Mouse (Mus musculus): ENCODE data around the gene Tubgcp2.

The Tubgcp2 gene

GRCm38 (mm10) chr7:140036281-140037170 lies at the start of gene Tubgcp2, which contains the start of gene Zfp511:
Gene Tubgcp2 (minus strand): TSS chr7:140036669.
Gene Zfp511 (plus strand): TSS chr7:140036391.
- POLR2A ChIA-PET, result interaction anchor here in 3 of 4 experiments (0.7 to 1.8 kb wide), 20 partner anchors 8 to 785 kb away, joined by 3 to 19 read pairs (median 4); partner anchors contain the start of genes Msx3 (in 2 of the 3), 6430531B16Rik (in 1 of the 3), Adam8 (in 1 of the 3) and Fuom (in 1 of the 3)
- CTCF ChIA-PET, result interaction anchor here in 1 of 4 experiments (0.7 to 0.9 kb wide), 2 partner anchors 22 to 28 kb away, joined by 3 read pairs; no protein-coding TSS in a partner anchor

- CTCF ChIA-PET, result interaction anchor here in 1 of 4 experiments (0.5 to 1.8 kb wide), 3 partner anchors 59 to 106 kb away, joined by 3 to 7 read pairs (median 4); no protein-coding TSS in a partner anchor
Measured at GRCm38 (mm10) chr7:140082242-140082678, 45.8 kb upstream of the Tubgcp2 start, which contains the start of gene Caly. Gene Caly (minus strand): TSS chr7:140082548.

GRCm38 (mm10) chr7:140081408-140082241 lies 45.2 kb upstream of the Tubgcp2 start:
- POLR2A ChIA-PET, result interaction anchor here in 2 of 4 experiments (0.5 to 1.5 kb wide), 14 partner anchors 8 to 822 kb away, joined by 3 to 6 read pairs (median 3); partner anchors contain the start of genes Mtg1 (in 2 of the 2), Echs1 (in 1 of the 2), Fuom (in 1 of the 2) and Prap1 (in 1 of the 2)

More at GRCm38 (mm10) chr7:140082242-140082678, 45.8 kb upstream of the Tubgcp2 start, which contains the start of gene Caly:
- POLR2A ChIA-PET, result interaction anchor here in 2 of 4 experiments (0.9 to 1.4 kb wide), 4 partner anchors 7 to 60 kb away, joined by 3 to 4 read pairs (median 3); partner anchors contain the start of gene Mtg1 (in 2 of the 2)

GRCm38 (mm10) chr7:140080503-140081156 lies 44.2 kb upstream of the Tubgcp2 start:
- ChIA-PET CTCF (interaction anchor here in 3 of 4 experiments (0.7 to 1.8 kb wide), 9 partner anchors 60 to 823 kb away, joined by 3 to 7 read pairs (median 4); no protein-coding TSS in a partner anchor), POLR2A (interaction anchor here in 2 of 4 experiments (0.6 to 1.9 kb wide), 10 partner anchors 12 to 828 kb away, joined by 3 to 6 read pairs (median 3); partner anchors contain the start of genes Echs1 (in 1 of the 2), Fuom (in 1 of the 2), Mtg1 (in 1 of the 2) and Prap1 (in 1 of the 2))

More at GRCm38 (mm10) chr7:140081408-140082241, 45.2 kb upstream of the Tubgcp2 start:
- CTCF ChIA-PET, result interaction anchor here in 2 of 4 experiments (0.5 to 1.8 kb wide), 8 partner anchors 59 to 724 kb away, joined by 3 to 7 read pairs (median 4); no protein-coding TSS in a partner anchor

- ChIA-PET CTCF (interaction anchor here in 3 of 4 experiments (0.5 to 1.0 kb wide), 8 partner anchors 24 to 1223 kb away, joined by 3 to 11 read pairs (median 3); partner anchors contain the start of genes Echs1 (in 1 of the 3) and Fuom (in 1 of the 3)), POLR2A (no interaction called here)
Measured at GRCm38 (mm10) chr7:140078711-140079110, 42.2 kb upstream of the Tubgcp2 start.

GRCm38 (mm10) chr7:140077698-140078097 lies 41.2 kb upstream of the Tubgcp2 start:
- POLR2A ChIA-PET, result interaction anchor here in 2 of 4 experiments (0.6 to 1.6 kb wide), 7 partner anchors 20 to 763 kb away, joined by 3 to 4 read pairs (median 4); partner anchors contain the start of genes Fuom (in 1 of the 2) and Mtg1 (in 1 of the 2)
- CTCF ChIA-PET, result interaction anchor here in 3 of 4 experiments (0.6 to 0.8 kb wide), 3 partner anchors 13 to 994 kb away, joined by 3 to 4 read pairs (median 4); no protein-coding TSS in a partner anchor

GRCm38 (mm10) chr7:140070042-140070711 lies 33.7 kb upstream of the Tubgcp2 start:
- ChIA-PET CTCF (interaction anchor here in 1 of 4 experiments (0.6 kb wide), 1 partner anchor 45 kb away, joined by 3 read pairs; no protein-coding TSS in a partner anchor), POLR2A (interaction anchor here in 1 of 4 experiments (0.6 kb wide), 1 partner anchor 291 kb away, joined by 3 read pairs; no protein-coding TSS in a partner anchor)

GRCm38 (mm10) chr7:140067397-140067796 lies 30.9 kb upstream of the Tubgcp2 start:
- POLR2A ChIA-PET, result interaction anchor here in 1 of 4 experiments (1.6 kb wide), 1 partner anchor 9 kb away, joined by 5 read pairs; no protein-coding TSS in a partner anchor
- CTCF ChIA-PET, result interaction anchor here in 1 of 4 experiments (0.8 kb wide), 1 partner anchor 8 kb away, joined by 3 read pairs; no protein-coding TSS in a partner anchor

- CTCF ChIA-PET, result interaction anchor here (0.6 to 3.4 kb wide), 31 partner anchors 11 to 1698 kb away, joined by 3 to 17 read pairs (median 4); partner anchors contain the start of genes Msx3 (in 3 of the 4) and 6430531B16Rik (in 1 of the 4)
- POLR2A ChIA-PET, result interaction anchor here (0.6 to 1.9 kb wide), 9 partner anchors 10 to 152 kb away, joined by 3 to 5 read pairs (median 4); partner anchors contain the start of genes Echs1 (in 2 of the 4), Msx3 (in 1 of the 4) and Paox (in 1 of the 4)
Measured at GRCm38 (mm10) chr7:140063092-140063491, 26.6 kb upstream of the Tubgcp2 start.

GRCm38 (mm10) chr7:140062307-140062706 lies 25.8 kb upstream of the Tubgcp2 start:
- CTCF ChIA-PET, result interaction anchor here (0.6 to 3.4 kb wide), 23 partner anchors 12 to 446 kb away, joined by 3 to 17 read pairs (median 5); partner anchors contain the start of gene Msx3 (in 2 of the 4)
- POLR2A ChIA-PET, result interaction anchor here in 2 of 4 experiments (0.9 to 2.5 kb wide), 7 partner anchors 11 to 64 kb away, joined by 3 to 10 read pairs (median 4); partner anchors contain the start of genes Msx3 (in 1 of the 2) and Tubgcp2 (in 1 of the 2)

GRCm38 (mm10) chr7:140061832-140062130 lies 25.3 kb upstream of the Tubgcp2 start:
- ChIA-PET POLR2A (interaction anchor here in 2 of 4 experiments (0.9 to 2.5 kb wide), 7 partner anchors 11 to 64 kb away, joined by 3 to 10 read pairs (median 4); partner anchors contain the start of genes Msx3 (in 2 of the 2) and Tubgcp2 (in 1 of the 2)), CTCF (interaction anchor here (0.6 to 3.4 kb wide), 20 partner anchors 12 to 447 kb away, joined by 3 to 17 read pairs (median 6); partner anchors contain the start of gene Msx3 (in 2 of the 4))

GRCm38 (mm10) chr7:140060936-140061831 lies 24.7 kb upstream of the Tubgcp2 start:
- CTCF ChIA-PET, result interaction anchor here (0.7 to 3.4 kb wide), 10 partner anchors 12 to 447 kb away, joined by 3 to 17 read pairs (median 7); partner anchors contain the start of gene Msx3 (in 1 of the 4)

GRCm38 (mm10) chr7:140059601-140060000 lies 23.1 kb upstream of the Tubgcp2 start:
- ChIA-PET CTCF (interaction anchor here in 3 of 4 experiments (0.6 to 1.1 kb wide), 3 partner anchors 16 to 375 kb away, joined by 3 to 7 read pairs (median 6); no protein-coding TSS in a partner anchor), POLR2A (interaction anchor here in 2 of 4 experiments (0.6 to 2.4 kb wide), 3 partner anchors 23 to 164 kb away, joined by 5 to 17 read pairs (median 5); partner anchors contain the start of genes Tubgcp2 (in 1 of the 2) and Zfp511 (in 1 of the 2))

More at GRCm38 (mm10) chr7:140060936-140061831, 24.7 kb upstream of the Tubgcp2 start:
- POLR2A ChIA-PET, result interaction anchor here in 2 of 4 experiments (1.1 to 2.5 kb wide), 4 partner anchors 12 to 65 kb away, joined by 4 to 10 read pairs (median 4); partner anchors contain the start of genes Msx3 (in 2 of the 2) and Tubgcp2 (in 1 of the 2)

- CTCF ChIA-PET, result interaction anchor here in 3 of 4 experiments (0.5 to 2.0 kb wide), 13 partner anchors 9 to 404 kb away, joined by 3 to 7 read pairs (median 4); partner anchors contain the start of genes Adam8 (in 1 of the 3), Msx3 (in 1 of the 3), Tubgcp2 (in 1 of the 3) and Zfp511 (in 1 of the 3)
- POLR2A ChIA-PET, result interaction anchor here (0.5 to 2.4 kb wide), 26 partner anchors 8 to 144 kb away, joined by 3 to 26 read pairs (median 4); partner anchors contain the start of genes Tubgcp2 (in 3 of the 4), Zfp511 (in 3 of the 4), Msx3 (in 2 of the 4) and 6430531B16Rik (in 1 of the 4)
Measured at GRCm38 (mm10) chr7:140058528-140058927, 22.1 kb upstream of the Tubgcp2 start.

All from embryonic stem cell, embryonic (primary cell).